Mouse (Mus musculus): ENCODE results near the gene Txk. TPM values are rescaled to one million over a fixed set of nuclear protein-coding genes. Genes with fewer than 3 reads are reported as not detected.

The Txk gene
- total and polyA plus RNA-seq, 3 experiments: 0.10 to 0.23 TPM; not detected in 1

- DNase-seq (ENCODE audit: low read depth, low spot score): peak; percentile 85
- Histone ChIP-seq H3K27me3 (ENCODE audit: control insufficient read depth in 1 of 2, insufficient read depth in 2 of 2, low read length in 2 of 2) (peaks cover under 1 to 17% of the 10 kb centered on the region in 2 experiments; a peak in 3 of 4 replicates), H3K4me1 (ENCODE audit: control insufficient read depth in 1 of 2, insufficient read depth in 2 of 2, low read length in 2 of 2) (peaks cover 0 to 3% of the 10 kb centered on the region in 2 experiments; a peak in 2 of 4 replicates), H3K9ac (ENCODE audit: control insufficient read depth, low read depth, low read length, poor library complexity, severe bottlenecking) (peak within 1 kb of the TSS; percentile 49), H3K79me2 (ENCODE audit: control insufficient read depth, insufficient read depth, low read length, poor library complexity) (no peaks in the 10 kb centered on the region), H3K4me3 (ENCODE audit: control insufficient read depth in 1 of 2, insufficient read depth in 1 of 2, low read depth in 2 of 2, low read length in 2 of 2) (peak within 1 kb of the TSS; percentile 62 to 74), H3K36me3 (ENCODE audit: control insufficient read depth in 1 of 2, insufficient read depth in 2 of 2, low read length in 2 of 2) (no peaks in the 10 kb centered on the region; a peak in 1 of 4 replicates), H3K9me3 (replicated peaks; ENCODE audit: insufficient read depth, low read length) (no peaks in the 10 kb centered on the region), H3K27ac (ENCODE audit: control insufficient read depth, low read depth, low read length) (no peak within 1 kb of the TSS)
- TF ChIP-seq TCF12 (IDR thresholded peaks at IDR 0.05; ENCODE audit: low read depth, low read length) (no peak), MAZ (IDR thresholded peaks at IDR 0.05; ENCODE audit: low read depth, low read length) (no peak)
Measured at GRCm38 (mm10) chr5:72647418-72647907, 105.1 kb downstream of the Txk start, which contains the start of gene Nipal1. Nipal1 (plus strand) TSS chr5:72647795.

GRCm38 (mm10) chr5:72646996-72647395, 105.6 kb downstream of the Txk start:
- TF ChIP-seq NRF1 (IDR thresholded peaks at IDR 0.05; ENCODE audit: insufficient read depth, low read depth, low read length, poor library complexity, severe bottlenecking): no peak
- no peak for TF ChIP-seq TAL1 (IDR thresholded peaks at IDR 0.05; ENCODE audit: low read length)
- no peak for TF ChIP-seq ZMIZ1 (IDR thresholded peaks at IDR 0.05; ENCODE audit: low read depth, low read length)
- TF ChIP-seq RAD21 (IDR thresholded peaks at IDR 0.05; ENCODE audit: low read depth, low read length): no peak
- TF ChIP-seq GABPA (IDR thresholded peaks at IDR 0.05; ENCODE audit: low read depth, low read length): no peak
- no peak for TF ChIP-seq E2F4 (IDR thresholded peaks at IDR 0.05; ENCODE audit: borderline replicate concordance, low read depth, low read length)
- no peak for TF ChIP-seq POLR2AphosphoS5 (IDR thresholded peaks at IDR 0.05; ENCODE audit: borderline replicate concordance, low read depth, low read length)
- TF ChIP-seq POLR2A (IDR thresholded peaks at IDR 0.05; ENCODE audit: control insufficient read depth in 1 of 2, insufficient read depth in 1 of 2, low read depth in 1 of 2, low read length in 2 of 2, poor library complexity in 1 of 2): no peak
- TF ChIP-seq ZNF384 (IDR thresholded peaks at IDR 0.05; ENCODE audit: low read depth, low read length): no peak
- no peak for TF ChIP-seq JUND (IDR thresholded peaks at IDR 0.05; ENCODE audit: low read depth, low read length)
- TF ChIP-seq UBTF (IDR thresholded peaks at IDR 0.05; ENCODE audit: borderline replicate concordance, insufficient read depth, low read depth, low read length): no peak
- TF ChIP-seq SIN3A (IDR thresholded peaks at IDR 0.05; ENCODE audit: low read length): no peak
- no peak for TF ChIP-seq ZC3H11A (IDR thresholded peaks at IDR 0.05; ENCODE audit: low read depth, low read length)
- TF ChIP-seq TCF12 (IDR thresholded peaks at IDR 0.05; ENCODE audit: low read depth, low read length): no peak
- TF ChIP-seq MXI1 (IDR thresholded peaks at IDR 0.05; ENCODE audit: low read depth, low read length): no peak
- no peak for TF ChIP-seq ETS1 (IDR thresholded peaks at IDR 0.05; ENCODE audit: low read depth, low read length)
- peak overlapping the region in 1 of 2 experiments; percentile 62; a peak in 2 of 4 replicates for H3K4me3 ChIP-seq (ENCODE audit: control insufficient read depth in 1 of 2, insufficient read depth in 1 of 2, low read depth in 2 of 2, low read length in 2 of 2)
- no peak overlapping the region for H3K27ac ChIP-seq (ENCODE audit: control insufficient read depth, low read depth, low read length)
- no peaks in the 10 kb centered on the region for H3K79me2 ChIP-seq (ENCODE audit: control insufficient read depth, insufficient read depth, low read length, poor library complexity)
- 0 out of 2 replicates have a peak overlapping the region, but pooled peaks have one; percentile 4 for H3K9ac ChIP-seq (ENCODE audit: control insufficient read depth, low read depth, low read length, poor library complexity, severe bottlenecking)
- H3K9me3 ChIP-seq (replicated peaks; ENCODE audit: insufficient read depth, low read length): no peaks in the 10 kb centered on the region
- peaks cover 0 to 3% of the 10 kb centered on the region in 2 experiments; a peak in 2 of 4 replicates for H3K4me1 ChIP-seq (ENCODE audit: control insufficient read depth in 1 of 2, insufficient read depth in 2 of 2, low read length in 2 of 2)
- DNase-seq (ENCODE audit: low read depth, low spot score): peak; percentile 7
- no peaks in the 10 kb centered on the region; a peak in 1 of 4 replicates for H3K36me3 ChIP-seq (ENCODE audit: control insufficient read depth in 1 of 2, insufficient read depth in 2 of 2, low read length in 2 of 2)
- peaks cover 0 to 16% of the 10 kb centered on the region in 2 experiments; a peak in 3 of 4 replicates for H3K27me3 ChIP-seq (ENCODE audit: control insufficient read depth in 1 of 2, insufficient read depth in 2 of 2, low read length in 2 of 2)
